Mouse (Mus musculus): Measurements from ENCODE around the gene Ttc6.

GRCm38 (mm10) chr12:57515702-57516377 is 48.1 kb upstream of the Ttc6 start:
- no peak for TF ChIP-seq GATA1 (IDR thresholded peaks at IDR 0.05; ENCODE audit: borderline replicate concordance, low read length)
- TF ChIP-seq FLI1 (IDR thresholded peaks at IDR 0.05; ENCODE audit: low read length), result no peak

Measured in megakaryocyte, embryonic 14.5 days (primary cell).